Mouse (Mus musculus) limb, embryonic 14.5 days (tissue): ENCODE measurements at regions not wholly inside any gene's neighbourhood (a gene's known extent, or its start where the extent isn't known, plus 50 kb on each side); places are given as distances from the start of the nearest gene placed in this dataset.

ENCODE experiments used
- ATAC-seq: fragments of 200-750 bp; cut with Nextera tagmentation; 2 replicates; pipeline ENCODE4 v1.8.0; 2017; ENCODE audit warnings: low read depth, moderate number of reproducible peaks, moderate TSS enrichment; ENCODE audit not compliant: low FRiP score
- DNase-seq: peaks from one replicate; pipeline ENCODE4 v3.0.0-alpha.2; 2015; ENCODE audit warnings: low spot score
- H3K27ac ChIP-seq: fragments of 300-500 bp; sonication (generic); replicated peaks from 2 replicates; pipeline ENCODE4 v1.5.1; 2014; ENCODE audit warnings: low read depth, mild to moderate bottlenecking, low read length, moderate library complexity, mixed read lengths
- H3K27me3 ChIP-seq: fragments of 300-500 bp; sonication (generic); 2 replicates; pipeline ENCODE4 v1.6.1; 2014; ENCODE audit warnings: low read length, mixed read lengths; ENCODE audit not compliant: control insufficient read depth, insufficient read depth
- H3K36me3 ChIP-seq: fragments of 300-500 bp; sonication (generic); 2 replicates; pipeline ENCODE4 v1.6.1; 2014; ENCODE audit warnings: mild to moderate bottlenecking, low read length, moderate library complexity, mixed read lengths; ENCODE audit not compliant: control insufficient read depth, insufficient read depth
- H3K4me1 ChIP-seq: fragments of 300-500 bp; sonication (generic); 2 replicates; pipeline ENCODE4 v1.6.1; 2014; ENCODE audit warnings: antibody characterized with exemption, low read length, mixed read lengths; ENCODE audit not compliant: control insufficient read depth, insufficient read depth
- H3K4me2 ChIP-seq: fragments of 300-500 bp; sonication (generic); replicated peaks from 2 replicates; pipeline ENCODE4 v1.6.1; 2014; ENCODE audit warnings: low read depth, mild to moderate bottlenecking, low read length, moderate library complexity; ENCODE audit not compliant: severe bottlenecking
- H3K4me3 ChIP-seq: fragments of 300-500 bp; sonication (generic); replicated peaks from 2 replicates; pipeline ENCODE4 v1.5.1; 2014; ENCODE audit warnings: low read length
- H3K9ac ChIP-seq: fragments of 300-500 bp; sonication (generic); 2 replicates; pipeline ENCODE4 v1.6.1; 2014; ENCODE audit warnings: mild to moderate bottlenecking, low read depth, low read length, moderate library complexity; ENCODE audit not compliant: severe bottlenecking
- H3K9me3 ChIP-seq: fragments of 300-500 bp; sonication (generic); 2 replicates; pipeline ENCODE4 v1.6.1; 2016; ENCODE audit warnings: low read length; ENCODE audit not compliant: control insufficient read depth
- POLR2A ChIP-seq: fragments of 200-500 bp; IDR thresholded peaks from 2 replicates; pipeline ENCODE4 v1.8.0; 2012; ENCODE audit warnings: inconsistent platforms, mild to moderate bottlenecking, moderate library complexity, borderline replicate concordance; ENCODE audit not compliant: insufficient read depth, insufficient read length; ENCODE audit errors: extremely low read depth
- WGBS: fragments of 180-500 bp; shearing (Covaris S2); extraction: QIAGEN DNeasy Blood & Tissue Kit; methylation state at CpG from one replicate; pipeline ENCODE4 v1.1.7; 2014; 5-methylcytosine and 5-hydroxymethylcytosine counted together

DNA sequence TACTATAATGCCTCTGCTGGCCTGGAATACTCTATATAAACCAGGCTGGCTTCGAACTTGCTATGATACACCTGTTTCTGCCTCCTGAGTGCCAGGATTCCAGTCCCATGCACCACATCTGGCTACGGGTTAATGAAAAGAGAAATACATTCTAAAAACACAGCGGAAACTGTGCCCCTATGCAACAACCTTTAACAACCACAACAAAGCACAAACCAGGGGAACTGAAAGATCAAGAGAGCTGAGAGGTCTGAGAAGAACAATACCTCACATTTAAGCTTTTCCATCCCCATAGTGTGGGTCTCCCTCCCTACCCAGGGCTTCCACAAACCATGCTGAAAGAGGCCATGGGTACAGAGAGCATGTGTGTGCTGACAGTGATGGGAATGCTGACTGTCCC lies 501.0 kb upstream of the Kif2a start:
- H3K9me3 ChIP-seq: no peaks in the 10 kb centered on the region
- ATAC-seq: no peak
- WGBS: 84% methylated on average over 3 of the region's 3 CpGs

DNA sequence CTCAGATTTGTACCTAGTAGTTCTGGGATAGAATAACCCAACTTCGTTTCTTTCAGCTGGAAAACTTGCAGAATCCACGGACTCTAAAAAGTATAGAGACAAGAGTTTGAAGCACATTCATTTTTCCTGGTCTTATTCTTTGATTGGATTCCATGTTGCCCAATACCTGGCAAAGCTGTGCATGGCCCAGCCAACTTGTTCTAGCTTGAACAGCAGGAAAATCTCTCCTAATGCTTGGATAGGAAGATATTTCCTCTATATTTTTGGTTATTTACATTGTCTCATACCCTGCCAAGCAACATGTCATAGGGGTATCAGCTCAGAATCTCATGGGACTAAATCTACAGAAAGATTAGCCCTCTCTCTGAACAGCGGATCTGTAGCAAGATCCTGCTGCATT lies 492.3 kb upstream of the Kif2a start:
- Histone ChIP-seq H3K27ac (no peak overlapping the region), H3K4me2 (no peak overlapping the region), H3K9ac (no peak overlapping the region), H3K27me3 (no peaks in the 10 kb centered on the region), H3K4me3 (no peak overlapping the region), H3K4me1 (no peaks in the 10 kb centered on the region), H3K36me3 (no peaks in the 10 kb centered on the region), H3K9me3 (no peaks in the 10 kb centered on the region)
- DNase-seq (no peak), ATAC-seq (no peak)
- 84% methylated on average over 3 of the region's 3 CpGs for WGBS
- TF ChIP-seq POLR2A: no peak

More for the DNA sequence above, 501.0 kb upstream of the Kif2a start:
- no peaks in the 10 kb centered on the region for H3K36me3 ChIP-seq
- no peak overlapping the region for H3K27ac ChIP-seq
- no peaks in the 10 kb centered on the region for H3K4me1 ChIP-seq
- no peak for DNase-seq
- H3K9ac ChIP-seq: no peak overlapping the region
- H3K4me3 ChIP-seq: no peak overlapping the region
- H3K4me2 ChIP-seq: no peak overlapping the region
- TF ChIP-seq POLR2A: no peak
- no peaks in the 10 kb centered on the region for H3K27me3 ChIP-seq

DNA sequence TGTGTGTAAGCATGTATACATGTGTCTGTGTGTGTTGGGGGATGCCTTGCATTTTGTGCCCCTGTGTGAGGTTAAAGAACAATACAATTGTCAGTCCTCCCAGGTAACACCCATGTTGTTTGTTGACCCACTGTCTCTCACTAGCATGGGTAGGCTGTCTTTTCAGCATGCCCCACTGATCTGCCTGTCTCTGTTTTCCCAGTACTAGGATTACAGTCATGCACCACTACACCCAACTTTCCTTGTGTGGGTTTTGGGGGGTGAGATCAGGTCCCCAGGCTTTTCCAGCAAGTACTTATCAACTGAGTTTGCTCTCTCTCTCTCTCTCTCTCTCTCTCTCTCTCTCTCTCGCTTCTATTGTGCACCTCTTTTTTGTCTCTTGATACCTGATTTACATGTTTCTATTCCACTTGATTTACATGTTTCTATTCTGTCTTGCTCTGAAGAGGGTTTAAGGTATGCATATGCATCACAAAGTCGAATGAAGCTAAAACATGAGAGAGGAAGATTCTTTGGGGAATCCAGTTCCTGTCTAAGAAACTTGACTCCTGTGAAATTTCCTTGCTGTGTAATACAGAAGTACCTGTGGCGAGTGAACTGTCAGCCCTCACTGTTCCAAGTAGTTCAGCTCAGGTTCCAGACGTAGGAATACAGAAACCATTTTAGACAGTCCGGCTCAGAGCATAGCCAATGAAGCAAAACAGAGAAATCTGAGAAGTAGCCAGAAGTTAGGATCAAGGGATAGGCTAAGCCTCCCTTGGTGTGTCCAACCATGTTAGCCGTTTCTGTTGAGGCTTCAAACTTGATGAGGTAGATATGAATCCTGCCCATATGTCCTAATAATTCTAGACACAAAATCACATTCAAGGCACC lies 491.6 kb upstream of the Kif2a start:
- Histone ChIP-seq H3K27ac (no peak overlapping the region), H3K4me3 (no peak overlapping the region), H3K36me3 (no peaks in the 10 kb centered on the region), H3K9ac (no peak overlapping the region), H3K4me1 (no peaks in the 10 kb centered on the region), H3K9me3 (no peaks in the 10 kb centered on the region), H3K4me2 (no peak overlapping the region), H3K27me3 (no peaks in the 10 kb centered on the region)
- DNase-seq: no peak
- no peak for TF ChIP-seq POLR2A
- no peak for ATAC-seq
- 60% methylated on average over 6 of the region's 6 CpGs for WGBS

DNA sequence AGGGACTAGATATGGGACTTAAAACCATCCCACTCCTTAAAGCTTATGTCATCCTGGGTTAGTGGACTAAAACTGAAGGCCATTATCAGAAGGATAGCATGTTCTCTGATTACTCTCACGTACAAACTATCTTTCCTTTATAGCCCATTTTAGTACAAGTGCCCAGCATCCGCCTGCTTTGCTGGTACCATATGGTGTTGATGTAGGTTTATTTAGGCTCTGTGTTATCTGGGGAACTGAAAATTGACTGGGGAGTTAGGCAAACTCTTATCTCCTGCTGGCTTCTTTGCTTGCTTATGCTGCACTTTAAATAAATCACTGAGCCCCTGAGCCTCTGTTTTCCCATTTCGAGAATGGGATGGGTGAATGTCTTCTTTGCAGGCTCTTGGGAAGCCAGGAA lies 485.4 kb upstream of the Kif2a start:
- no peaks in the 10 kb centered on the region for H3K36me3 ChIP-seq
- H3K4me1 ChIP-seq: peaks cover 6% of the 10 kb centered on the region
- no peak overlapping the region for H3K4me2 ChIP-seq
- H3K4me3 ChIP-seq: no peak overlapping the region
- peaks cover under 1% of the 10 kb centered on the region; the same call in 1 of the 2 replicates for H3K27me3 ChIP-seq
- DNase-seq (no peak), ATAC-seq (no peak)
- 50% methylated on average over 3 of the region's 3 CpGs for WGBS
- H3K9ac ChIP-seq: no peak overlapping the region
- H3K9me3 ChIP-seq: no peaks in the 10 kb centered on the region
- no peak overlapping the region for H3K27ac ChIP-seq
- TF ChIP-seq POLR2A: no peak

DNA sequence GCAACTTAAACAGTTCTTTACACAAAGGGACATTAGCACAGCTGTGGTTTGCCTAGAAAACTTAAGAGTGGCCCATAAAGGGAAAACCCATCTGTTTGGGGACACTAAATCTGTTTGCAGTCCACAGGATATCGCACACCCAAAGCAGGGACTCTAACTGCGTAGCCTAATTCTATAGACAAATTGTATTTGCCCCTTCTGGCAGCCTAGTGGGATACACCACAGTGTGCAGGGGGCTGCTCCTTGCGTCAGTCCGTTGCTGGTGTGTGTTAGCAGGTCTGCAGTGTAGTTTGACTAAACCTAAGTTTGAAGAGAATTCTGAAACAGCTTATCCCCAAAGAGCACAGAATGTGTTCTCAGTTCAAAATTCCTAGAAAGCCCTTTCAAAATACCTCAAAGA lies 484.9 kb upstream of the Kif2a start:
- H3K4me2 ChIP-seq: no peak overlapping the region
- H3K27me3 ChIP-seq: peaks cover 6% of the 10 kb centered on the region; the same call in 1 of the 2 replicates
- no peak for TF ChIP-seq POLR2A
- H3K9me3 ChIP-seq: no peaks in the 10 kb centered on the region
- H3K27ac ChIP-seq: no peak overlapping the region
- no peaks in the 10 kb centered on the region for H3K36me3 ChIP-seq
- no peak overlapping the region for H3K4me3 ChIP-seq
- ATAC-seq (no peak), DNase-seq (no peak)
- H3K4me1 ChIP-seq: peaks cover 9% of the 10 kb centered on the region
- no peak overlapping the region for H3K9ac ChIP-seq
- WGBS: 42% methylated on average over 4 of the region's 4 CpGs
